Mouse (Mus musculus): ENCODE results near the gene Olfr150. TPM values are rescaled to one million over a fixed set of nuclear protein-coding genes. Genes with fewer than 3 reads are reported as not detected.

The Olfr150 gene
- polyA plus RNA-seq, 1 experiment, result not detected

GRCm38 (mm10) chr9:39783153-39783552 is 52.4 kb downstream of the Olfr150 start, which contains the start of gene Olfr968:
TSS of gene Olfr968 (minus strand) at chr9:39783253.
- no peak for TF ChIP-seq CTCF (IDR thresholded peaks at IDR 0.05; ENCODE audit: borderline replicate concordance, insufficient read depth, low read depth, low read length)
- no peak for TF ChIP-seq POLR2A (IDR thresholded peaks at IDR 0.05; ENCODE audit: borderline replicate concordance, insufficient read depth, low read length)
- Histone ChIP-seq H3K27ac (ENCODE audit: insufficient read depth, low read length) (no peak within 1 kb of the TSS), H3K4me3 (replicated peaks; ENCODE audit: insufficient read depth, low read depth, low read length) (no peak within 1 kb of the TSS), H3K27me3 (ENCODE audit: control insufficient read depth, insufficient read depth, low read length) (no peaks in the 10 kb centered on the region), H3K4me1 (ENCODE audit: control insufficient read depth, insufficient read depth, low read length) (no peaks in the 10 kb centered on the region)
- DNase-seq, result no peak
- 85% methylated on average over 1 of the region's 1 CpGs for WGBS

Other genes starting within 250 kb of the Olfr150 start
- not detected in 2 replicates for gene Olfr44, start 237.0 kb upstream of the Olfr150 start, polyA plus RNA-seq (2012; rRNA removed)
- gene Olfr957, start 215.2 kb upstream of the Olfr150 start, polyA plus RNA-seq (2012; rRNA removed), result not detected in 2 replicates
- not detected in 2 replicates for gene Olfr958, start 176.9 kb upstream of the Olfr150 start, polyA plus RNA-seq (2012; rRNA removed)
- not detected in 2 replicates for gene Olfr959, start 155.4 kb upstream of the Olfr150 start, polyA plus RNA-seq (2012; rRNA removed)
- 8.0 and 8.5 TPM in 2 replicates for gene AW551984, start 126.6 kb upstream of the Olfr150 start, polyA plus RNA-seq (2012; rRNA removed)
- gene Olfr148, start 120.3 kb upstream of the Olfr150 start, polyA plus RNA-seq (2012; rRNA removed), result not detected in 2 replicates
- gene Olfr960, start 109.6 kb upstream of the Olfr150 start, polyA plus RNA-seq (2012; rRNA removed), result not detected in 2 replicates
- not detected in 2 replicates for gene Olfr961, start 85.9 kb upstream of the Olfr150 start, polyA plus RNA-seq (2012; rRNA removed)
- gene Olfr963, start 63.8 kb upstream of the Olfr150 start, polyA plus RNA-seq (2012; rRNA removed), result not detected in 2 replicates
- gene Olfr149, start 23.9 kb upstream of the Olfr150 start, polyA plus RNA-seq (2012; rRNA removed), result not detected in 2 replicates
- gene Olfr965, start 19.6 kb upstream of the Olfr150 start, polyA plus RNA-seq (2012; rRNA removed), result not detected in 2 replicates
- not detected in 2 replicates for gene Olfr967, start 15.3 kb downstream of the Olfr150 start, polyA plus RNA-seq (2012; rRNA removed)
- not detected in 2 replicates for gene Olfr968, start 52.3 kb downstream of the Olfr150 start, polyA plus RNA-seq (2012; rRNA removed)
- gene Olfr969, start 60.0 kb downstream of the Olfr150 start, polyA plus RNA-seq (2012; rRNA removed), result not detected in 2 replicates
- gene Olfr970, start 77.9 kb downstream of the Olfr150 start, polyA plus RNA-seq (2012; rRNA removed), result not detected in 2 replicates
- gene Olfr971, start 105.9 kb downstream of the Olfr150 start, polyA plus RNA-seq (2012; rRNA removed), result not detected in 2 replicates
- gene Olfr972, start 135.4 kb downstream of the Olfr150 start, polyA plus RNA-seq (2012; rRNA removed), result not detected in 2 replicates
- gene Olfr229, start 176.4 kb downstream of the Olfr150 start, polyA plus RNA-seq (2012; rRNA removed), result not detected in 2 replicates
- gene Olfr974, start 206.5 kb downstream of the Olfr150 start, polyA plus RNA-seq (2012; rRNA removed), result not detected in 2 replicates
- not detected in 2 replicates for gene Olfr975, start 221.1 kb downstream of the Olfr150 start, polyA plus RNA-seq (2012; rRNA removed)
- not detected in 2 replicates for gene Olfr976, start 230.2 kb downstream of the Olfr150 start, polyA plus RNA-seq (2012; rRNA removed)

All from cerebellum, adult 2 months (tissue).